Mouse (Mus musculus): ENCODE data around the gene Hectd1.
A peak's percentile ranks its signal among the peaks of the same experiment; 100 is the strongest.

The Hectd1 gene

GRCm38 (mm10) chr12:51829290-51830076 is at the start of gene Hectd1:
Gene Hectd1 (minus strand): TSS chr12:51829536.
- peak; percentile 88 for DNase-seq (ENCODE audit: low spot score)

- no peak for DNase-seq (ENCODE audit: low spot score)
These were observed 42.3 kb upstream of the Hectd1 start for GRCm38 (mm10) chr12:51871446-51872144.

- DNase-seq (ENCODE audit: low spot score) = no peak
These were observed 40.2 kb upstream of the Hectd1 start for GRCm38 (mm10) chr12:51869511-51869910.

GRCm38 (mm10) chr12:51867076-51867475 is 37.7 kb upstream of the Hectd1 start:
- DNase-seq (ENCODE audit: low spot score) = no peak

- no peak for DNase-seq (ENCODE audit: low spot score)
These were observed 37.0 kb upstream of the Hectd1 start for GRCm38 (mm10) chr12:51866226-51866910.

- no peak for DNase-seq (ENCODE audit: low spot score)
These were observed 36.4 kb upstream of the Hectd1 start for GRCm38 (mm10) chr12:51865790-51866179.

GRCm38 (mm10) chr12:51865061-51865789 is 35.9 kb upstream of the Hectd1 start:
- no peak for DNase-seq (ENCODE audit: low spot score)

- DNase-seq (ENCODE audit: low spot score) = no peak
These were observed 34.0 kb upstream of the Hectd1 start for GRCm38 (mm10) chr12:51863116-51864002.

- DNase-seq (ENCODE audit: low spot score) = no peak
These were observed 29.0 kb upstream of the Hectd1 start for GRCm38 (mm10) chr12:51858134-51859028.

- DNase-seq (ENCODE audit: low spot score) = no peak
These were observed 27.5 kb upstream of the Hectd1 start for GRCm38 (mm10) chr12:51856768-51857295.

- no peak for DNase-seq (ENCODE audit: low spot score)
These were observed 26.5 kb upstream of the Hectd1 start for GRCm38 (mm10) chr12:51855872-51856271.

- no peak for DNase-seq (ENCODE audit: low spot score)
These were observed 26.1 kb upstream of the Hectd1 start for GRCm38 (mm10) chr12:51855453-51855852.

GRCm38 (mm10) chr12:51851617-51852016 is 22.3 kb upstream of the Hectd1 start:
- DNase-seq (ENCODE audit: low spot score) = no peak

- DNase-seq (ENCODE audit: low spot score) = no peak
These were observed 21.8 kb upstream of the Hectd1 start for GRCm38 (mm10) chr12:51851155-51851554.

- DNase-seq (ENCODE audit: low spot score) = no peak
These were observed 21.0 kb upstream of the Hectd1 start for GRCm38 (mm10) chr12:51850339-51850738.

- no peak for DNase-seq (ENCODE audit: low spot score)
These were observed 20.6 kb upstream of the Hectd1 start for GRCm38 (mm10) chr12:51849902-51850301.

- DNase-seq (ENCODE audit: low spot score) = no peak
These were observed 18.8 kb upstream of the Hectd1 start for GRCm38 (mm10) chr12:51847953-51848680.

GRCm38 (mm10) chr12:51845261-51845660 is 15.9 kb upstream of the Hectd1 start:
- DNase-seq (ENCODE audit: low spot score) = no peak

- peak; percentile 96 for DNase-seq (ENCODE audit: low spot score)
These were observed 15.5 kb upstream of the Hectd1 start for GRCm38 (mm10) chr12:51844771-51845256.
